Mouse (Mus musculus) MEL (cell line): ENCODE data around the gene Fxyd2.

Source experiments
- CHD2 ChIP-seq: IDR thresholded peaks from 2 replicates; pipeline ENCODE4 v1.6.1; 2011; ENCODE audit warnings: low read length, improper control_type of control experiment
- CTCF ChIP-seq, 3 experiments: IDR thresholded peaks in 2 of 3; conservative IDR thresholded peaks in 1 of 3; 2 replicates each; pipeline ENCODE4 v1.5.1; 2011 to 2012; ENCODE audit warnings: low read length in 3 of 3, low read depth in 2 of 3, mild to moderate bottlenecking in 2 of 3, improper control_type of control experiment in 1 of 3, inconsistent platforms in 1 of 3, mixed read lengths in 1 of 3, moderate library complexity in 1 of 3; ENCODE audit not compliant: control insufficient read depth in 1 of 3, insufficient read depth in 1 of 3, poor library complexity in 1 of 3, severe bottlenecking in 1 of 3
- EP300 ChIP-seq, 2 experiments: IDR thresholded peaks; 2 replicates each; pipeline ENCODE4 v1.6.1; 2011; ENCODE audit warnings: improper control_type of control experiment in 2 of 2, low read length in 2 of 2, low read depth in 1 of 2, mild to moderate bottlenecking in 1 of 2
- MAFK ChIP-seq: IDR thresholded peaks from 2 replicates; pipeline ENCODE4 v1.6.1; 2011; ENCODE audit warnings: low read depth, mild to moderate bottlenecking, low read length, improper control_type of control experiment, borderline replicate concordance
- MXI1 ChIP-seq: IDR thresholded peaks from 2 replicates; pipeline ENCODE4 v1.6.1; 2011; ENCODE audit warnings: mild to moderate bottlenecking, low read depth, low read length, improper control_type of control experiment
- NELFE ChIP-seq: IDR thresholded peaks from 2 replicates; pipeline ENCODE4 v1.6.1; 2011; ENCODE audit warnings: low read depth, low read length, improper control_type of control experiment
- POLR2A ChIP-seq, 2 experiments: IDR thresholded peaks; 2 replicates each; pipeline ENCODE4 v1.6.1; 2011 to 2012; ENCODE audit warnings: low read length in 2 of 2, mild to moderate bottlenecking in 2 of 2, control low read depth in 1 of 2, improper control_type of control experiment in 1 of 2, low read depth in 1 of 2, moderate library complexity in 1 of 2; ENCODE audit not compliant: control insufficient read depth in 1 of 2, insufficient read depth in 1 of 2, poor library complexity in 1 of 2
- POLR2AphosphoS5 ChIP-seq: IDR thresholded peaks from 2 replicates; pipeline ENCODE4 v1.6.1; 2012; ENCODE audit warnings: low read depth, borderline replicate concordance, mild to moderate bottlenecking, inconsistent platforms, low read length, moderate library complexity, mixed read lengths
- RCOR1 ChIP-seq: IDR thresholded peaks from 2 replicates; pipeline ENCODE4 v1.6.1; 2012; ENCODE audit warnings: low read depth, mild to moderate bottlenecking, inconsistent platforms, low read length, improper control_type of control experiment

DNA sequence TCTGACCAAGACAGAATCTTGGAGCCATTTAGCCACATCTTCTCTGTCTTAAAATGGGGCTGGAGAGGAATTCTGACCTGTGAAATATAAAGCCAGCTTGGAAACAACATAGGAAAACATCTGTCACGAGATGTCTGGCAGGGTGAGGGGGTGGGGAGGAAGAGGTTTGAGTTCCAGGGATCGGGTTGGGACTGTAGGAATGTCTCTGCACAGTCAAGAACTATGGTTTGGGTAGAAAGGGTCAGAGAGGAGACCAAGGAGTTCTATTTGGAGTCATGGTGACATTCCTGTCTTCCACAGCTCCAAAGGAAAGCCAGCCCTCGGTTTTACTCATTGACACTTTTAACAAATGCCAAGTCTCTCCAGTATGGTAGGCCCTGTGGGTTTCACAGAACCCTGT is 25.6 kb upstream of the Fxyd2 start:
- TF ChIP-seq CTCF (IDR thresholded peaks at IDR 0.05 in 2 of 3, conservative IDR thresholded peaks at IDR 0.05 in 1 of 3; ENCODE audit: control insufficient read depth in 1 of 3, insufficient read depth in 1 of 3, low read depth in 2 of 3, low read length in 3 of 3, poor library complexity in 1 of 3, severe bottlenecking in 1 of 3) (no peak), POLR2A (IDR thresholded peaks at IDR 0.05; ENCODE audit: control insufficient read depth in 1 of 2, insufficient read depth in 1 of 2, low read depth in 1 of 2, low read length in 2 of 2, poor library complexity in 1 of 2) (no peak), EP300 (IDR thresholded peaks at IDR 0.05; ENCODE audit: low read depth in 1 of 2, low read length in 2 of 2) (no peak), RCOR1 (no peak), NELFE (no peak), MAFK (no peak), CHD2 (no peak), POLR2AphosphoS5 (no peak), MXI1 (no peak)
